Mouse (Mus musculus) liver, adult 2 months (tissue): ENCODE measurements around the gene Acbd4. TPM values are rescaled to one million over a fixed set of nuclear protein-coding genes. Genes with fewer than 3 reads are reported as not detected.

ENCODE experiments used
- DNase-seq: peaks from one replicate; pipeline ENCODE4 v3.0.0-alpha.2; 2011; ENCODE audit warnings: low read depth, low spot score; ENCODE audit errors: extremely low read depth
- H3K27ac ChIP-seq: fragments of 200-500 bp; replicated peaks from 2 replicates; pipeline ENCODE4 v1.5.1; 2012; ENCODE audit warnings: low read depth, mild to moderate bottlenecking, control low read depth, inconsistent platforms, low read length; ENCODE audit not compliant: insufficient read depth
- H3K27me3 ChIP-seq: fragments of 200-500 bp; 2 replicates; pipeline ENCODE4 v1.6.1; 2012; ENCODE audit warnings: mild to moderate bottlenecking, moderate library complexity, low read length, inconsistent platforms; ENCODE audit not compliant: control insufficient read depth, insufficient read depth
- H3K36me3 ChIP-seq: fragments of 200-500 bp; 2 replicates; pipeline ENCODE4 v1.6.1; 2012; ENCODE audit warnings: low read length, inconsistent platforms; ENCODE audit not compliant: control insufficient read depth, insufficient read depth
- H3K4me1 ChIP-seq: fragments of 200-500 bp; 2 replicates; pipeline ENCODE4 v1.6.1; 2011; ENCODE audit warnings: low read length; ENCODE audit not compliant: control insufficient read depth, insufficient read depth
- H3K4me3 ChIP-seq: fragments of 200-500 bp; 2 replicates; pipeline ENCODE4 v1.5.1; 2011; ENCODE audit warnings: low read depth, mild to moderate bottlenecking, control low read depth, low read length, moderate library complexity; ENCODE audit not compliant: insufficient read depth
- H3K79me2 ChIP-seq: fragments of 200-500 bp; 2 replicates; pipeline ENCODE4 v1.6.1; 2012; ENCODE audit warnings: inconsistent platforms, mild to moderate bottlenecking, low read length, moderate library complexity; ENCODE audit not compliant: control insufficient read depth, insufficient read depth
- H3K9ac ChIP-seq: fragments of 200-500 bp; 2 replicates; pipeline ENCODE4 v1.6.1; 2012; ENCODE audit warnings: low read depth, mild to moderate bottlenecking, control low read depth, inconsistent platforms, low read length
- CTCF ChIP-seq: fragments of 200-500 bp; IDR thresholded peaks from 2 replicates; pipeline ENCODE4 v1.5.1; 2011; ENCODE audit warnings: low read depth, low read length, control low read depth
- POLR2A ChIP-seq: fragments of 200-500 bp; IDR thresholded peaks from 2 replicates; pipeline ENCODE4 v1.6.1; 2011; ENCODE audit warnings: low read length, control low read depth; ENCODE audit not compliant: insufficient read depth; ENCODE audit errors: extremely low read depth
- WGBS: fragments of 180-500 bp; shearing (Covaris S2); methylation state at CpG from one replicate; pipeline ENCODE4 v1.1.7; 2018; 5-methylcytosine and 5-hydroxymethylcytosine counted together
- polyA plus RNA-seq: library from polyadenylated mRNA; depleted of rRNA; stranded (reverse); fragments of >200 nt; gene quantifications from 2 replicates; pipeline ENCODE4 v1.2.3, GENCODE M21; 2012
- total RNA-seq: library from RNA; depleted of rRNA; stranded (reverse); fragments of >200 nt; gene quantifications from 2 replicates; pipeline ENCODE4 v1.2.3, GENCODE M21; 2014

The Acbd4 gene
- total and polyA plus RNA-seq, 2 experiments: 64.4 to 66.6 TPM

DNA sequence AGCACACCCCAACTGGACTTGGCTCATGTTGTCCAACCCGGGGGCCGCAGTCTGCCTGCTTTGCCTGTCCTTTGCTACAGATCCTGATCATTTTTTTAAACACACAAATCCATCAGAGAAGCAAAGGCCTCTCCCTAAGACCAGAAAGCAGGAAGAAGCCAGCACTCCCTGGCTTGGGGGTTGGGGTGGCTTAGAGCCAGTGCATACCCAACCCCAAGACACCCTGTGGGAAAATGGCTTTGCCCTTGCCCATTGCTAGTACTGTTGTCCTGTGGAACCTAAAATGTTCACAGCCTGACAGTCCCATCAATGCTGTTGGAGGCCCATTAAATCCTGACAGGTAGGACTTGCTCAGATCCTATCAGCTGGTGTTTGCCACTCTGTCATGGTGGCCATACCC, 31.8 kb upstream of the Acbd4 start:
- H3K27ac ChIP-seq: no peak overlapping the region
- no peak for TF ChIP-seq POLR2A
- no peak for TF ChIP-seq CTCF
- H3K27me3 ChIP-seq: no peaks in the 10 kb centered on the region
- H3K9ac ChIP-seq: no peak overlapping the region
- peaks cover 29% of the 10 kb centered on the region for H3K36me3 ChIP-seq
- 98% methylated on average over 2 of the region's 2 CpGs for WGBS
- H3K4me3 ChIP-seq: no peak overlapping the region
- H3K4me1 ChIP-seq: peaks cover 7% of the 10 kb centered on the region; the same call in 1 of the 2 replicates
- DNase-seq: no peak
- no peaks in the 10 kb centered on the region for H3K79me2 ChIP-seq

DNA sequence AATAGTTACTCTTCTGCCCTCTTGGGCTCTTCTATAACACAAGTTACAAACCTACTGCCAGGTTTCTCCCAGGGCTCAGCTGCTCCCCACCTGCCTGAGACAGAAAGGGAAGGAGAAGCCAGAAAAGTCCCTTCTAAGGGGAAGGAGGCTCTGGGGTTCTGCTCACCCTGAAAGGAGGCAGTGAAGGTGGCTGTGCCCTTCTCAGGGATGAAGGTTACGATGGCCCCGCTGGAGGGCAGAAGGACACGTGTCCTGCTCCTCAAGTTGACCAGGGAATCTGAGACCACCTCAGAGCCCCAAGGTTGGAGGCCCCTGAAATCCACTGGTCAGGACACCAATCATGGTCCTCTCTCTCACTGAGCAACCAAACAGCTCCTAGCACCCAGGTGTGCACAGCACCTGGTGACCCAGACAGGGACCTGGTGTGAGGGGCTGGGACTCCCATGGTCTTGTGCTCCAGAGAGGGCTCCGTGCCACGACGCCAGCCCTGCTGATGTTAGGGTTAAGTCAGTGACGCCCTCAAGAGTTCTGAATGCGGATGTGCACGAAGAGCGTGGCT, 31.1 kb upstream of the Acbd4 start:
- Histone ChIP-seq H3K9ac (no peak overlapping the region), H3K4me1 (peaks cover 7% of the 10 kb centered on the region; the same call in 1 of the 2 replicates), H3K4me3 (no peak overlapping the region), H3K36me3 (peaks cover 24% of the 10 kb centered on the region), H3K27me3 (no peaks in the 10 kb centered on the region), H3K27ac (no peak overlapping the region), H3K79me2 (no peaks in the 10 kb centered on the region)
- TF ChIP-seq POLR2A (no peak), CTCF (no peak)
- DNase-seq: no peak
- 97% methylated on average over 10 of the region's 10 CpGs for WGBS

DNA sequence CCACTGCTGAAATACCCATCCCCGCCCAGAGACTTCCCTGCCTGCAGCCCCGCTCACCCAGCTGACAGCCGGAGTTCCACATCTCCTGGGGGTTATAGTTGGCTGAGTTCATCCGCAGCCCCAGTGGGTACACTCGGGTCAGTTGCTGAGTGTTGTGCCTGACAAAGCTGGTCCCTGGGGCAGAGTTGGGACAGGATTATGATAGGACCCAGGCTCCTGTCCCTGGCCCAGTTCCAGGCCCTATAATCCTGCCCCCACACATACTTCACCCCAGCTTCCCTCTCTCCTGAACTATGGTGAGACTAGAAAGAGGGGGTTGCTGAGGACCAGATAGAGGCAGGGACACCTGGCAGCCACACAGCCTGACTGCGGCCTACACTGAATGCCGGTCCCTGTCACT, 27.8 kb upstream of the Acbd4 start:
- Histone ChIP-seq H3K36me3 (peaks cover 3% of the 10 kb centered on the region; the same call in 1 of the 2 replicates), H3K79me2 (no peaks in the 10 kb centered on the region), H3K27ac (no peak overlapping the region), H3K27me3 (no peaks in the 10 kb centered on the region), H3K4me3 (no peak overlapping the region), H3K9ac (no peak overlapping the region), H3K4me1 (no peaks in the 10 kb centered on the region)
- TF ChIP-seq POLR2A (no peak), CTCF (no peak)
- WGBS: 96% methylated on average over 7 of the region's 7 CpGs
- DNase-seq: no peak

DNA sequence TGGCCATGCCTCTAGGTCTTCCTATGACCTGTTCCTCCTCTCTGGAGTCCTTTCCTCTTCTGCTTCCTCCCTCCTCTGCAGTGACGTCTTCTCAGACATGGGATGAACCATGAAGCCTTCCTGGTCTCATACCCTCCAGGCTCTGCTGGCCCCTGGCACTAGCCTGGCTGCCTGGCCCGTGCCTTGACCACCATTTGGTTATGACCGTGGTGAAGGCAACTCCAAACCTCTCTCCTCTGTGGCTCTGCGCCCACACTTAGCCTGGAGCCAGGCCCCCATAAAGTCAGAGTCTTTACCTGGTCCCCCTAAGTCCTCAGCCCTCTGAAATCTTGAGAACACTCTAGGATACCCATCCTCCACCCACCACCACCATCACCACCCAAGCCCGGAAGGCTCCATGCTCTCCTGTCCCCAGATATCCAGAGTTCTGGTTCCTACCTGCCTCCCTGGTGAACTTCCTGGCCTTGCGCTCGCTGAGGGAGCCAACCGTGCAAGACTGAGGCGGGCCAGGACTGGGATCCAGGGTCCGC, 27.3 kb upstream of the Acbd4 start:
- H3K4me3 ChIP-seq: no peak overlapping the region
- no peak overlapping the region for H3K27ac ChIP-seq
- 84% methylated on average over 10 of the region's 10 CpGs for WGBS
- no peaks in the 10 kb centered on the region for H3K79me2 ChIP-seq
- no peak overlapping the region for H3K9ac ChIP-seq
- TF ChIP-seq POLR2A (no peak), CTCF (no peak)
- H3K4me1 ChIP-seq: no peaks in the 10 kb centered on the region
- H3K27me3 ChIP-seq: no peaks in the 10 kb centered on the region
- no peaks in the 10 kb centered on the region for H3K36me3 ChIP-seq
- DNase-seq: no peak

- 48% methylated on average over 10 of the region's 10 CpGs for WGBS
Measured at GRCm38 (mm10) chr11:103074796-103075323, 26.6 kb upstream of the Acbd4 start.

GRCm38 (mm10) chr11:103076010-103076409, 25.5 kb upstream of the Acbd4 start:
- no peak overlapping the region for H3K27ac ChIP-seq
- no peak for TF ChIP-seq POLR2A
- TF ChIP-seq CTCF: no peak
- no peaks in the 10 kb centered on the region for H3K36me3 ChIP-seq
- no peaks in the 10 kb centered on the region for H3K4me1 ChIP-seq
- H3K9ac ChIP-seq: no peak overlapping the region
- no peaks in the 10 kb centered on the region for H3K79me2 ChIP-seq
- no peak for DNase-seq
- H3K27me3 ChIP-seq: peaks cover 6% of the 10 kb centered on the region
- H3K4me3 ChIP-seq: no peak overlapping the region
- WGBS: 81% methylated on average over 7 of the region's 7 CpGs

More at GRCm38 (mm10) chr11:103074796-103075323, 26.6 kb upstream of the Acbd4 start:
- DNase-seq: no peak
- Histone ChIP-seq H3K27ac (no peak overlapping the region), H3K4me1 (no peaks in the 10 kb centered on the region), H3K9ac (no peak overlapping the region), H3K36me3 (no peaks in the 10 kb centered on the region), H3K79me2 (no peaks in the 10 kb centered on the region), H3K27me3 (no peaks in the 10 kb centered on the region), H3K4me3 (no peak overlapping the region)
- TF ChIP-seq CTCF: no peak
- TF ChIP-seq POLR2A: no peak
